Mouse (Mus musculus): ENCODE data around the gene Arl13b.

The Arl13b gene

GRCm38 (mm10) chr16:62796608-62797007, 50.2 kb downstream of the Arl13b start:
- Histone ChIP-seq H3K36me3 (ENCODE audit: control insufficient read depth, insufficient read depth, low read length, poor library complexity, severe bottlenecking) (no peaks in the 10 kb centered on the region), H3K27me3 (ENCODE audit: control insufficient read depth, insufficient read depth, low read length, poor library complexity, severe bottlenecking) (no peaks in the 10 kb centered on the region)

GRCm38 (mm10) chr16:62786621-62787331, 60.1 kb downstream of the Arl13b start, which contains the start of gene Nsun3:
Gene Nsun3, minus strand, starts transcription at chr16:62786818.
- DNase-seq (ENCODE audit: low read depth, low spot score), result peak; percentile 98
- no peaks in the 10 kb centered on the region for H3K27me3 ChIP-seq (ENCODE audit: control insufficient read depth, insufficient read depth, low read length, poor library complexity, severe bottlenecking)
- no peaks in the 10 kb centered on the region; the same call in 1 of the 2 replicates for H3K36me3 ChIP-seq (ENCODE audit: control insufficient read depth, insufficient read depth, low read length, poor library complexity, severe bottlenecking)

More at GRCm38 (mm10) chr16:62796608-62797007, 50.2 kb downstream of the Arl13b start:
- no peak for DNase-seq (ENCODE audit: low read depth, low spot score)

DNA sequence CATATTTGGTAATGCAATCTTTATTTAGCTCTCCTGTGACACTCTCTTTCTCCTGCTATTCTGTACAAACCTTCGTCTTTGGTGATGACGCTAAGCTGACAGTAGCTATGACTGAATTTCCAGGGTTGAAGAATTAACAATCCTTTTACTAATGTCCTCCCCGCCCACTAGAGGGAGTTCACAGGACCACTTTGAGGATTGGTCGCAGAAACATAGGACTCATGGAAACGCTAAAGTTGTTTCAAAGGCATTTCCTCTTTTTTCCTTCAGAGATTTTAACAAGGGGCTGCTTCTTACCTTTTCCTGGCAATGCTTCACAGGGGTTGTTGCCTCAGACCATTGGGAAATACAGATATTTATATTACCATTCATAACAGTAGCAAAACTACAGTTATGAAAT, 64.6 kb downstream of the Arl13b start:
- H3K27me3 ChIP-seq (ENCODE audit: control insufficient read depth, insufficient read depth, low read length, poor library complexity, severe bottlenecking), result no peaks in the 10 kb centered on the region
- no peaks in the 10 kb centered on the region; the same call in 1 of the 2 replicates for H3K36me3 ChIP-seq (ENCODE audit: control insufficient read depth, insufficient read depth, low read length, poor library complexity, severe bottlenecking)
- DNase-seq (ENCODE audit: low read depth, low spot score), result peak; percentile 50

DNA sequence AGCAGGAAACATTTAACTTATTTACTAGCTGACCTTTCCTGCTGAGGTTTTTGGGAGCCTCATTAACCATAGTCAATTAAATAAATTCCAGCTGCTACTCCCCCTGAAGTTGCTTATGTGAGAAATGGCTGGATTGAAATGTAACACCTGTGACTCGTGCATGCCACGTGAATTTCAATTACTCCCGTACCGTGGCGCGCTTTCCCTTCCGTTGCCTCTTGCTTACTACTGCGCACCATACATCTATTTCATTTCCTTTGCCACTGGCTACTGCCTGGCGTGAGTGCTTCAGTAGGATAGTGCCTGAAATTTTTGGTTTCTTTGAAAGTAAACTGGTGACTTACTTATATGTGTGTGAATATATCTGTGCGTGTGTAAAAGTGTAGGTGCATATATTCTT, 68.6 kb downstream of the Arl13b start:
- no peaks in the 10 kb centered on the region for H3K27me3 ChIP-seq (ENCODE audit: control insufficient read depth, insufficient read depth, low read length, poor library complexity, severe bottlenecking)
- DNase-seq (ENCODE audit: low read depth, low spot score), result no peak
- H3K36me3 ChIP-seq (ENCODE audit: control insufficient read depth, insufficient read depth, low read length, poor library complexity, severe bottlenecking), result no peaks in the 10 kb centered on the region; the same call in 1 of the 2 replicates

DNA sequence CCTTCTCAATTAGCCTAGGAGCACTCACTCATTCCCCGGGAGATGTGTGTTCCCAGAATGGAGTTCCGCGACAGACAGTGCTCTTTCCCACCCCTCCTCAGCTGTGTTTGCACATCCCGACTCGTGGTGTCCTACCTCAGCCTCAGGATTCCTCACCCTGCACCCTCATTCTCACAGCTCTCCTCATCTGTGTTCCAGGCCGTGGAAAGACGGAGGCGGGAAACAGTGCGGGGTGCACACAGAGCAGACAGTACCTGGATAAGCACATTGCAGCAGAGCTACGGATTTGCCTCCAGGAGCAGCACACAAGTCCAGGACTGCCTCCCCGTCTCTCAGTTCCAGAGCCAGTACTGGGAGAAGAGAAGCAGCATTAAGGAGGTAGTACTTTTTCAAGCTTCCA, 70.8 kb downstream of the Arl13b start:
- no peak for DNase-seq (ENCODE audit: low read depth, low spot score)
- H3K36me3 ChIP-seq (ENCODE audit: control insufficient read depth, insufficient read depth, low read length, poor library complexity, severe bottlenecking), result no peaks in the 10 kb centered on the region; the same call in 1 of the 2 replicates
- H3K27me3 ChIP-seq (ENCODE audit: control insufficient read depth, insufficient read depth, low read length, poor library complexity, severe bottlenecking), result no peaks in the 10 kb centered on the region

DNA sequence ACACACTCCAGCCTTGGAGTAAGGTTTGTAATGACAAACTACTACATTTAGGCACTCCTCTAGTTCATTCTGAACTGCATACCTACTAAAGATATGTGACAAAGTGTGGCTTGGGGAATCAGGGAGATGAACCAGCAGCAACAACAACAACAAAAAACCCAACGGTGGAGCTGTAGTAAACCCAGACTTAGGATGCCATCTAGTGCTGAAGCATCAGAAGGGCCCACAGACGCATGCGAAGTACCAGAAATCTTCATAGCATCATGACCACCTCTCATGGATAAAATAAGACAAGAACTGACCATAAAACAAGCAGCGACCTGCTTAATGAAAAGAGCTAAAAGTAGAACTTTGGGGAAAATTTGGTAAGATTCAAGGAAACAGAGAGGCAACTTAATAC, 73.4 kb downstream of the Arl13b start:
- no peak for DNase-seq (ENCODE audit: low read depth, low spot score)
- no peaks in the 10 kb centered on the region for H3K27me3 ChIP-seq (ENCODE audit: control insufficient read depth, insufficient read depth, low read length, poor library complexity, severe bottlenecking)
- peaks cover 1% of the 10 kb centered on the region for H3K36me3 ChIP-seq (ENCODE audit: control insufficient read depth, insufficient read depth, low read length, poor library complexity, severe bottlenecking)

- Histone ChIP-seq H3K27me3 (ENCODE audit: control insufficient read depth, insufficient read depth, low read length, poor library complexity, severe bottlenecking) (no peaks in the 10 kb centered on the region; the same call in none of the 2 replicates), H3K36me3 (ENCODE audit: control insufficient read depth, insufficient read depth, low read length, poor library complexity, severe bottlenecking) (peaks cover 2% of the 10 kb centered on the region; the same call in 1 of the 2 replicates)
- peak; percentile 71 for DNase-seq (ENCODE audit: low read depth, low spot score)
These were observed 88.5 kb downstream of the Arl13b start for GRCm38 (mm10) chr16:62758340-62758739.

DNA sequence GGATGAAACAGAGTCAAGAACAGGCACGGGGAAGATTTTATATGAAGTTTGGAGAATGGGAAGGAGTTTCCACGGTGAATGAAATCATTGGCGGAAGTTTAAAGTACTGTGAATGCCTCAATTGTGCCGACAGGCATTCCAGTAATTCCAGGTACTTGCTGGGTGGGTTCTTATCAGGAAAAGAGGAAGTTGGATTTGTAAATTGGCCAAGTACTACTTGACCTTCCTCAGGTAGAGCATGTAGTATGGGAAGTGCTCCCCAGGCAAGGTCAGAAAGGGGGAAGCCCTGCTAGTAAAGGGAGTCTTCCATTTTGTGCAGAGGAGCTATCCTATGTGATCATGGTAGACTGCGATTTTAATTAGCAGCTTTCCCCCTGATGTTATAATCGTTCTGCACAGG, 91.5 kb downstream of the Arl13b start:
- H3K27me3 ChIP-seq (ENCODE audit: control insufficient read depth, insufficient read depth, low read length, poor library complexity, severe bottlenecking), result no peaks in the 10 kb centered on the region; the same call in 1 of the 2 replicates
- H3K36me3 ChIP-seq (ENCODE audit: control insufficient read depth, insufficient read depth, low read length, poor library complexity, severe bottlenecking), result no peaks in the 10 kb centered on the region; the same call in 1 of the 2 replicates
- no peak for DNase-seq (ENCODE audit: low read depth, low spot score)

DNA sequence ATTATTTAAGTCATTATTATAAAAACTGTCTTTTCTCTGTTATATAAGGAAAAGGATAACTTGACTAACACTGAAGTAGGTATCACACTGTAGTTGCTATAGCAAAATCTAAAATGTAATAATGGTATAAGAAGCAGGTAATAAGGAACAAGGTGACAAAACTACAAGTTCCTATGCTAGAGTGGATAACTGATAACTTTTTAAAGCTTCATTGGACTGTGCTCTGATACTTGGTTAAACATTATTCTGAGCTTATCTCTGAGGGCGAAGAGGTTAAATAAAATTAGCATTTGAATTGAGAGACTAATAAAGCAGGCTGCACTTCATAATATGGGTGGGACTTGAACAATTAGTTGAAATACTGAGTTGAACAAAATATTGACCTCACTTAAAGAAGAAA, 93.2 kb downstream of the Arl13b start:
- no peaks in the 10 kb centered on the region; the same call in 1 of the 2 replicates for H3K27me3 ChIP-seq (ENCODE audit: control insufficient read depth, insufficient read depth, low read length, poor library complexity, severe bottlenecking)
- H3K36me3 ChIP-seq (ENCODE audit: control insufficient read depth, insufficient read depth, low read length, poor library complexity, severe bottlenecking), result no peaks in the 10 kb centered on the region; the same call in 1 of the 2 replicates
- no peak for DNase-seq (ENCODE audit: low read depth, low spot score)

- Histone ChIP-seq H3K36me3 (ENCODE audit: control insufficient read depth, insufficient read depth, low read length, poor library complexity, severe bottlenecking) (no peaks in the 10 kb centered on the region), H3K27me3 (ENCODE audit: control insufficient read depth, insufficient read depth, low read length, poor library complexity, severe bottlenecking) (no peaks in the 10 kb centered on the region; the same call in 1 of the 2 replicates)
- no peak for DNase-seq (ENCODE audit: low read depth, low spot score)
These were observed 93.8 kb downstream of the Arl13b start for GRCm38 (mm10) chr16:62753079-62753478.

GRCm38 (mm10) chr16:62745875-62746274, 101.0 kb downstream of the Arl13b start:
- DNase-seq (ENCODE audit: low read depth, low spot score), result peak; percentile 31
- no peaks in the 10 kb centered on the region for H3K36me3 ChIP-seq (ENCODE audit: control insufficient read depth, insufficient read depth, low read length, poor library complexity, severe bottlenecking)
- H3K27me3 ChIP-seq (ENCODE audit: control insufficient read depth, insufficient read depth, low read length, poor library complexity, severe bottlenecking), result no peaks in the 10 kb centered on the region
